Mouse (Mus musculus): ENCODE results near the gene Lrrc8c. TPM values are rescaled to one million over a fixed set of nuclear protein-coding genes. Genes with fewer than 3 reads are reported as not detected.

The Lrrc8c gene
- total and polyA plus RNA-seq, 3 experiments: 33.0 to 46.0 TPM; not detected in 1

GRCm38 (mm10) chr5:105527477-105528331 is 8.5 kb downstream of the Lrrc8c start (continued):
- peak; percentile 66; the same call in 1 of the 2 replicates for TF ChIP-seq POLR2AphosphoS2 (IDR thresholded peaks at IDR 0.05; ENCODE audit: low read length)
- TF ChIP-seq MYB (IDR thresholded peaks at IDR 0.05; ENCODE audit: low read depth, low read length): peak; percentile 92
- peak; percentile 64 for TF ChIP-seq HCFC1 (IDR thresholded peaks at IDR 0.05; ENCODE audit: low read depth, low read length)
- 0 out of 2 replicates have a peak, but pooled peaks have one; percentile 28 for TF ChIP-seq TBP (IDR thresholded peaks at IDR 0.05; ENCODE audit: low read depth, low read length)
- peak; percentile 96 for TF ChIP-seq SIN3A (IDR thresholded peaks at IDR 0.05; ENCODE audit: low read length)

- Histone ChIP-seq H3K36me3 (ENCODE audit: control insufficient read depth in 1 of 2, insufficient read depth in 2 of 2, low read length in 2 of 2) (peaks cover 23 to 26% of the 10 kb centered on the region in 2 experiments), H3K27ac (ENCODE audit: control insufficient read depth, low read depth, low read length) (no peak overlapping the region), H3K4me3 (ENCODE audit: control insufficient read depth in 1 of 2, insufficient read depth in 1 of 2, low read depth in 2 of 2, low read length in 2 of 2) (no peak overlapping the region), H3K9me3 (replicated peaks; ENCODE audit: insufficient read depth, low read length) (no peaks in the 10 kb centered on the region), H3K9ac (ENCODE audit: control insufficient read depth, low read depth, low read length, poor library complexity, severe bottlenecking) (no peak overlapping the region), H3K79me2 (ENCODE audit: control insufficient read depth, insufficient read depth, low read length, poor library complexity) (peaks cover 20% of the 10 kb centered on the region), H3K4me1 (ENCODE audit: control insufficient read depth in 1 of 2, insufficient read depth in 2 of 2, low read length in 2 of 2) (peaks cover 20 to 27% of the 10 kb centered on the region in 2 experiments), H3K27me3 (ENCODE audit: control insufficient read depth in 1 of 2, insufficient read depth in 2 of 2, low read length in 2 of 2) (no peaks in the 10 kb centered on the region)
- TF ChIP-seq RAD21 (IDR thresholded peaks at IDR 0.05; ENCODE audit: low read depth, low read length) (no peak), GABPA (IDR thresholded peaks at IDR 0.05; ENCODE audit: low read depth, low read length) (no peak), ZMIZ1 (IDR thresholded peaks at IDR 0.05; ENCODE audit: low read depth, low read length) (no peak), UBTF (IDR thresholded peaks at IDR 0.05; ENCODE audit: borderline replicate concordance, insufficient read depth, low read depth, low read length) (no peak), GATA1 (IDR thresholded peaks at IDR 0.05; ENCODE audit: low read depth, low read length) (no peak), BHLHE40 (IDR thresholded peaks at IDR 0.05; ENCODE audit: borderline replicate concordance, low read depth, low read length) (no peak), MAX (IDR thresholded peaks at IDR 0.05; ENCODE audit: low read length) (no peak), CTCF (IDR thresholded peaks at IDR 0.05 in 2 of 3, conservative IDR thresholded peaks at IDR 0.05 in 1 of 3; ENCODE audit: control insufficient read depth in 1 of 3, insufficient read depth in 1 of 3, low read depth in 2 of 3, low read length in 3 of 3, poor library complexity in 1 of 3, severe bottlenecking in 1 of 3) (no peak), NRF1 (IDR thresholded peaks at IDR 0.05; ENCODE audit: insufficient read depth, low read depth, low read length, poor library complexity, severe bottlenecking) (no peak), USF1 (IDR thresholded peaks at IDR 0.05; ENCODE audit: low read depth, low read length) (no peak), E2F4 (IDR thresholded peaks at IDR 0.05; ENCODE audit: borderline replicate concordance, low read depth, low read length) (no peak), POLR2AphosphoS2 (IDR thresholded peaks at IDR 0.05; ENCODE audit: low read length) (no peak), MYB (IDR thresholded peaks at IDR 0.05; ENCODE audit: low read depth, low read length) (no peak), KAT2A (conservative IDR thresholded peaks at IDR 0.05; ENCODE audit: low read depth, low read length) (no peak), CHD2 (IDR thresholded peaks at IDR 0.05; ENCODE audit: low read length) (no peak), SMC3 (IDR thresholded peaks at IDR 0.05; ENCODE audit: low read depth, low read length) (no peak), EP300 (IDR thresholded peaks at IDR 0.05; ENCODE audit: low read depth in 1 of 2, low read length in 2 of 2) (no peak), ETS1 (IDR thresholded peaks at IDR 0.05; ENCODE audit: low read depth, low read length) (no peak), ZKSCAN1 (IDR thresholded peaks at IDR 0.05; ENCODE audit: low read depth, low read length) (no peak), TBP (IDR thresholded peaks at IDR 0.05; ENCODE audit: low read depth, low read length) (no peak)
- DNase-seq (ENCODE audit: low read depth, low spot score): no peak
Measured at GRCm38 (mm10) chr5:105530576-105530975, 11.4 kb downstream of the Lrrc8c start.

Data from MEL (cell line).